Mouse (Mus musculus): ENCODE measurements around the gene Cdcp1.

- TF ChIP-seq MAX (IDR thresholded peaks at IDR 0.05; ENCODE audit: low read depth) (no peak), POLR2AphosphoS2 (IDR thresholded peaks at IDR 0.05; ENCODE audit: insufficient read length, low read depth) (no peak), USF1 (IDR thresholded peaks at IDR 0.05; ENCODE audit: low read depth) (no peak), MYOG (IDR thresholded peaks at IDR 0.05; ENCODE audit: control insufficient read depth in 1 of 3, insufficient read depth in 1 of 3, insufficient read length in 2 of 3, low read depth in 2 of 3) (no peak), TCF12 (IDR thresholded peaks at IDR 0.05; ENCODE audit: insufficient read depth, poor library complexity, severe bottlenecking) (no peak), CEBPB (IDR thresholded peaks at IDR 0.05; ENCODE audit: insufficient read depth, poor library complexity, severe bottlenecking) (no peak), POLR2A (IDR thresholded peaks at IDR 0.05; ENCODE audit: insufficient read length, low read depth) (no peak)
Measured at GRCm38 (mm10) chr9:123148430-123148829, 67.4 kb downstream of the Cdcp1 start.
